Mouse (Mus musculus) ZHBTc4 (cell line): Measurements from ENCODE around the gene Olfr787.

Experiments used
- DNase-seq: peaks from one replicate; pipeline ENCODE4 v3.0.0-alpha.2; 2011; ENCODE audit warnings: low read depth, low spot score

Gene Olfr787

DNA sequence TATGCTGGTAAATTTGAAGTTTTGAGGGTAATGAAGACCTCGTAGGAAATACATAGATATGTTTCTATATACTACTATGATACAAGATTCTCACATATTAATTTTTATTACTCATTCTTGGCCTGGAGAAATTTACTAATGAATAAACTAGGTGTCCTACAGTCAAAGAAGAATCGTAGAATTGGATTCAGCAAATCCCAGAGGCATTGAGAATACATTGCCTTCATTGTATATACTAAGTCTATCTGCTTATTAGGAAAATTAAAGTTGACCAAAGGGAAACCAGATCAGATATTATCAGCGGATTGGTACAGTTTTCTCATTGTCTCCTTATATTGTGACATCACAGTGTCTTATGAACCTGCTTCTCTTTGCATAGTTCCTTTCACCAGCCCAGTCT lies at the start of gene Olfr787:
Gene Olfr787, plus strand, starts transcription at position 301 of the 400 bp plus-strand sequence.
- no peak for DNase-seq

DNA sequence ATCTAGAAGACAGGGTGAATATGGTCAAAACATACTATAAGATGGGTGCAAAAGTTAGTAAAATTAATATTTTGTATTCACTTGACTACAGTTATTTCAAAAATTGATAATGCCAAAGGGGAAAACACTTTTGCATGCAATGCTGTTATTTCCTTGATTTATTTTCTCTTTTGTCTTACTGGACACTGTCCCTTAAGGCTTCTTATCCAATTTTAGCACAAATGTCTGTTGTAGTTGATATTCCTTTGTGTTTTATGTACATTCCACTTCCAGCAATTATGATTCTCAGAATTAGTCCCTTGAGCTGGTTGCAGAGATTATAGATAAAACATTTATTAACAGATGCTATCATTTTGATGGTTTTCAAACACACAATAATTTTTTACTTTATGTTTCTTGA lies 34.7 kb upstream of the Olfr787 start, which contains the start of gene Olfr786:
Gene Olfr786, plus strand, starts transcription at position 301 of the 400 bp plus-strand sequence.
- DNase-seq = no peak

DNA sequence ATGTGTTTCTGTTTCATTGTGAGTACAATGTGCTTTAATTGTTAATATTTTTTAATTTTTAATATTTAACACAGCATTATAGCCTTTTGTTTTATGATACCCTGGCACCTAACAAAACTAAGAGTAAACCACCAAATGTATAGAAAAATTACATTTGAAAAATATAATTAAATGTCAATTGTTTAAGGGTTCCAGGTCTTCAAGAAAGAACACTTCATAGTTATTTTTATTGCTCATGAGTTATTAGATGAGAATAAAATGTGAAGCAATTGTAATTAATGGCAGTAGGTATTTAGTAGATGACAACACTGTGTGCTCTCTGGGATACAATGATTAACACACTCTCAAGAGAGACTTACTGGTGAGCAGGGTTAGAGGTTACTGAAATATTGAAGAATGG lies 9.0 kb downstream of the Olfr787 start, which contains the start of gene Olfr788:
Gene Olfr788, plus strand, starts transcription at position 301 of the 400 bp plus-strand sequence.
- no peak for DNase-seq

DNA sequence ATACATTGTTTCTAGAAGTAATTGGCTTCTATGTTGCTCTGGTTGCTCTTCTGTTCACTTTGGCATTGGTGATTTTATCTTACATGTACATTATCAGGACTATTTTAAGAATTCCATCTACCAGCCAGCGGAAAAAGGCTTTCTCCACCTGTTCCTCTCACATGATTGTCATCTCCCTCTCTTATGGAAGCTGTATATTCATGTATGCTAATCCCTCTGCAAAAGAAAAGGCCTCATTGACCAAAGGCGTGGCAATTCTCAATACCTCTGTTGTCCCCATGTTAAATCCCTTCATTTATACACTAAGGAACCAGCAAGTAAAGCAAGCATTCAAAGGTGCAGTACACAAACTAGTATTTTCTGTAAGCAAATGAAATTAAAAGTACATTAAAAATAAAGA lies 11.6 kb downstream of the Olfr787 start:
- DNase-seq = no peak

DNA sequence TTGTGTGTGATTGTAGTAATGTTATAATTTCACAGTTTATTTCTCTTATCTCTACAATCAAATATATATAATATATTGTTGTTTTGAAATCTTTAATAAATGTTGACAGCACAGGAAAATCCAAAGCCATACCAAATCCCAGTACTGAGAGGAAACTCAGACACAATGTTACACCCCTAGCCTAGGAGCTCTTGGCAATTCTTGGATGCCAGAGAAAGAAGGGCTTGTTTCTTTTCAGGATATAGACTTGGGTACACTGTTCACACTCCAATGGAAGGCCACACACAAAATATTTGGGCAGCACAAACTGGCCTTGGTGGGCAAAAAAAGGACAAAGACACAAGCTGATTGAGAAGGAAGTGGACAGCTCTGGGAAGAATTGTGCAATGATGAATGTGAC lies 12.1 kb downstream of the Olfr787 start:
- DNase-seq = no peak

DNA sequence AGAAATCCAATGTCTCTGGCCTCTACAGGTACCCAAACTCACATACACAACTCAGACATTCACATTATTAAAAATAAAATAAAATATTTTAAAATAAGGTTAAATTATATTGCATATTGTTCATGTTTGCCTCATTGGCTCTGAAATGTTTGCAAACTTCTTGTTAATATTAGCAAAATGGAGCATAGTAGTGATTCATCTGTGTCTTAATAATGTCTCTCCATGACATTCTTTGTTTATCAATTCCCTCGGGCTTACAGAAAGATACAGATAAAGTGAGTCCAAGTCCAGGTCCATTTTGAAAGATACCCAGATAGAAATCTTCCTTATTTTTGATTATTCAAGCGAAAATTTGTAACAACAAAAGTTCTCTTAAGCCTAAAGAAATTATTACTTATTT lies 22.8 kb downstream of the Olfr787 start, which contains the start of gene Olfr789:
Gene Olfr789, plus strand, starts transcription at position 301 of the 400 bp plus-strand sequence.
- no peak for DNase-seq

DNA sequence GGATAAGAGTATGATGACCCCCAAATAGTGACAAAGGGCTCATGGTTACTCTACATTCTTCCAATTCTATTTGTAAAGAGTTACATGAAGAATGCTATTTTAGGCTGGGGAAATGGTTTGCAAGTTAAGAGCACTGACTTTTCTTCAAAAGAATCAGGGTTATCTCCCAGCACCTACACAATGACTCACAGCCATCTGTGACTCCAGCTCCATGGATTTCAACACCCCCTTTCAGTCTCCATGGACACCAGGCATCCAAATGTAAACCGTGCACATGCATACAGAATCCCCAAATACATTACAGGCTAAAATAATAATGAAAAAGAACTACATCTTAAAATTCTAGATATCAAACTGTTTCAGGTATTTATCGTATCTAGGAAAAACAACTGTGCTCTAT lies 28.4 kb downstream of the Olfr787 start:
- no peak for DNase-seq

DNA sequence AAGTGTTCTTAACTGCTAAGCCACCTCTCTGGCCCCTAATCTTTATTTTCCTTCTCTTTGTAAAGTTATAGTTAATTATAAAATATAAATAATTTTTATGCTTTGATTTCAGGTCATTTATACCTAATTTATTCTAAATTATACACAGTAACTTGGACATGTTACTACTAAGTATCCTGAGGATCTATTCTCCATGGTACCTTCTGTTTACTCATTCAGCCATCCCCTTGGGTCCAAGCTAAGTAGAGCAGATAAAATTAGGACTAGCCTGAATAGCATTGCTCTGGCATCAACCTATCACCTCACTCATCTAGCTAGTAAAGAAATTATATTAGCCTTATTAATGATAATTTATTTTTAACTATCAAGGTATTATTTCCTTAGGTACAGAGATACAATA lies 36.5 kb downstream of the Olfr787 start, which contains the start of gene Olfr790:
Gene Olfr790, plus strand, starts transcription at position 301 of the 400 bp plus-strand sequence.
- no peak for DNase-seq
